Mouse (Mus musculus): ENCODE data around the gene Kat7. TPM values are rescaled to one million over a fixed set of nuclear protein-coding genes. Genes with fewer than 3 reads are reported as not detected.

The Kat7 gene
- polyA plus RNA-seq (2012; rRNA removed) = 51.1 and 51.8 TPM in 2 replicates

DNA sequence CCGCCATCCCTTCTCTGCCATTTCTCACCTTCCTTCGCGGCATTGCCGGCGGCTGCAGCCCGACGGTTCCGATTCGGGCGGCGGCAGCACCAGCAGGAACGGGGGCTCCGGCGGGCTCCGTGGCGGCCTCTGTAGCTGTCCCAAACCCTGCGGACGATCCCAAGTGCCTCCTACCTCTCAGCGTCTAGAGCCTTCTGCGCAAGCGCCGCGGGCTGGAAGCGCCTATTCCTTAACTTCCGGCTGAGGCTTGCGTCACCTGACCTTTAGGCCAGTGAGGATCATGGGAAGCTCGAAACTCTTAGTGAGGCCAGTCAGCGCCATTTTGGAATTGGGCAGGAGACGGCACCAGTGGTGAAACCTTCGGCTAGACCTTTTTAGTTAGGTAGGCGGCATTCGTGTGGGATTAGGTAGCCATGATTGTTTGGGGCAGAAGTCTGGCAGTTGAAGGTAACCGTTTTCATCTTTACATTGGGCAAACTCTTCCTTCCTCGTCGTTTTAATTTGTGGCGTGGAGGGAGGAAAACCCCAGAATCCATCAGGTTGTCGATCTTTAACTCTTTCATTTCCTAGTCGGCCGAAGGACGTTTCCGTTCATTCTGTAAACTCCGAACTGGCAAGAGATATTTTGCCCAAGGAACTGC, at the start of gene Kat7:
Gene Kat7 (minus strand): TSS at position 240 of the 641 bp plus-strand sequence.
- peaks cover 2% of the 10 kb centered on the region; the same call in 1 of the 2 replicates for H3K4me1 ChIP-seq (ENCODE audit: control insufficient read depth, insufficient read depth, low read length)
- H3K27ac ChIP-seq (ENCODE audit: insufficient read depth, low read length) = peak within 1 kb of the TSS; percentile 75
- TF ChIP-seq CTCF (IDR thresholded peaks at IDR 0.05; ENCODE audit: extremely low read depth, insufficient read depth, low read length) = no peak
- TF ChIP-seq POLR2A (IDR thresholded peaks at IDR 0.05; ENCODE audit: extremely low read depth, insufficient read depth, low read length) = peak; percentile 76; the same call in 1 of the 2 replicates
- H3K4me3 ChIP-seq (ENCODE audit: insufficient read depth, low read length) = peak within 1 kb of the TSS; percentile 62

DNA sequence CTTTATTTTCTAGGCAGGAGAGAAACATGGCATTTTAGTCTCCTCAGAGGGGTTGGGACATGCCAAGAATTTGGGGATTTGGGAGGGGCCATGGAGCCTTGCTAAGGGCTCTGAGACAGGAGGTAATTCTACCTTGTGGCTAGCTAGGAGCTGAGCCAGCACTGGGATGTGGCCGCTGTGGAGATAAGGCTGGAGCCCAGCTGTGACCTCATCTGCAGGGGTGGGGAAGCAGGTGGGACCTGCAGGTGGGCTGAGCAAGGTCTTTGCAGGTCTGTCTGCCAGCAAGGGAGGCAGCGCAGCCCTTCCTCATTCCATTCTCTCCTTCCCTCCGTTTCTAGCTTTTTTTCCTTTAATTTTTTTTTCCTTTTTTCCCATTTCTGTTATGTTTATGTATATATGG, 48.2 kb upstream of the Kat7 start:
- H3K27ac ChIP-seq (ENCODE audit: insufficient read depth, low read length) = no peak overlapping the region
- TF ChIP-seq POLR2A (IDR thresholded peaks at IDR 0.05; ENCODE audit: extremely low read depth, insufficient read depth, low read length) (no peak), CTCF (IDR thresholded peaks at IDR 0.05; ENCODE audit: extremely low read depth, insufficient read depth, low read length) (no peak)
- H3K4me3 ChIP-seq (ENCODE audit: insufficient read depth, low read length) = no peak overlapping the region
- peaks cover 2% of the 10 kb centered on the region for H3K4me1 ChIP-seq (ENCODE audit: control insufficient read depth, insufficient read depth, low read length)

DNA sequence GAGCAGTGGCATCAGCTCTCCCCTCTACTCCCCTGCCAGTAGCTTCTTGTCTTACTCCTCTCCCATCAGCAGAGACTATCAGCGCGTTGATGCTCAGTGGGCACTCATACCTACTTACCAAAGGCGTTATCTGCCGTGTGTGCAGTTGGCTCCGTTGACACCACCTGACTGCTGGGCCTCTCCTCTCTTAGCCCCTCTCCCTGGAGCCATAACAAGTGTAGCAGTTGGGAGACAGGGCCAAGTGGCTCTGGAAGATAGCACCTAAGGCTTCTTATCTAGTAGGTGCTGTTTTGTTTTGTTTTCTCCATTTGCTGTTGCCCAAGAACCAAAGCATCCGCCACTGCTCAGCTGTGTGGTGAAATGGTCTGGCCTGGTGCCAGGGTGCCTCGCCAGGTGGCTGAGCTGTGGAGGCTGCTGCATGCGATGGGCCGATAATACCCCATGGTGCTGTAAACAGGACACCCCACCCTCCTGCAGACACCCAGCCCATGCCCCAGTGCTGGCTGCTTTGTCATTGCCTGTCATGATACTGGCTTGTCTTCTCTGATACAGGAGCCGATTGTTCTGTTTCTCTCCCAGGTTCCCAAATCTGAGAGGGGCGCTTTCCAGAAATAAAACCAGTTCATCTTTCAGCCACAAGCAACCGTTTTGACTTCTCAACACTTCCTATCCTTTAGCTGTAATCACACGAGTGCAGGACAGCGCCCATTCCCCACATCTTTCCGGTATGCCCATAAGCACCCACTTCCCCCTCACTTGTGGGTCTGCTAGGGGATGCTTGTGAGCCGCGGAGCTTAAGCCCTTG, 46.6 kb upstream of the Kat7 start:
- Histone ChIP-seq H3K4me1 (ENCODE audit: control insufficient read depth, insufficient read depth, low read length) (peaks cover 2% of the 10 kb centered on the region), H3K4me3 (ENCODE audit: insufficient read depth, low read length) (no peak overlapping the region), H3K27ac (ENCODE audit: insufficient read depth, low read length) (no peak overlapping the region)
- TF ChIP-seq POLR2A (IDR thresholded peaks at IDR 0.05; ENCODE audit: extremely low read depth, insufficient read depth, low read length) = no peak
- no peak for TF ChIP-seq CTCF (IDR thresholded peaks at IDR 0.05; ENCODE audit: extremely low read depth, insufficient read depth, low read length)

DNA sequence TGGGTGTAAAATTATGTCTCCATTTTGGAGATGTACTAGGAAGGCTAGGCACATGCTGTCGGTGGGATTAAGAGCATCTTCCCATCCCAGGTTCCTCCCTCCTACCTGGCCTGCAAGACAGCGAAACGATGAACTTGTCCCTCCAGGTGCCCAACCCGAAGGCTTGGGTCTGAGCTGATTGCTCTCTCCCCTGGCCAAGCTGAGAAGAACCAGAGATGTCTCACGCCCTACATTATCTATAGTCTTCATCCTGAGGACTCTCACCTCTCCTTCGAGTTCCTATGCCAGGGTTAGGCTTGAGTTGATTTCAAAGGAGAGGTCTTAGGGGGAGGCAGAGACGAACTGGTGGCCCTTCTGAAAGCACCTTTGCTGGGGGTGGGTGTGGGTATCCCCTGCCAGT, 46.0 kb upstream of the Kat7 start:
- H3K4me3 ChIP-seq (ENCODE audit: insufficient read depth, low read length) = no peak overlapping the region
- no peak for TF ChIP-seq POLR2A (IDR thresholded peaks at IDR 0.05; ENCODE audit: extremely low read depth, insufficient read depth, low read length)
- TF ChIP-seq CTCF (IDR thresholded peaks at IDR 0.05; ENCODE audit: extremely low read depth, insufficient read depth, low read length) = no peak
- peaks cover 2% of the 10 kb centered on the region for H3K4me1 ChIP-seq (ENCODE audit: control insufficient read depth, insufficient read depth, low read length)
- H3K27ac ChIP-seq (ENCODE audit: insufficient read depth, low read length) = no peak overlapping the region

DNA sequence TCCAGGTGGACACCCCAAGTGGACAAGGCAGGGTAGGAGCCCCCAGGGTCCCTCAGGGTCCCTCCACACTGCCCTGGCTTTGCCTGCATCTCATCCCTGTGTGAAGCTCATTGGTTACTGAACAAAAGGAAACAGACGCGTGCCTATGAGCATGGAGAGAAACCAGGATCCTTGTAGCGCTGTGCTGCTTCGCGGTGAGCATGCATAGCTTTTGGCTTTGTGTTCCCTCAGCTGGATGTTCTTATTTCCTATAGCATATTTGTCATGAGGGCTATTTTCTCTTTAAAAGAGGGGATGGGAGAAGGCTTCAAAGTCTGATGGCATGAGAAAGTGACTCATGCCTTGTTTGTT, 45.6 kb upstream of the Kat7 start:
- TF ChIP-seq POLR2A (IDR thresholded peaks at IDR 0.05; ENCODE audit: extremely low read depth, insufficient read depth, low read length) (no peak), CTCF (IDR thresholded peaks at IDR 0.05; ENCODE audit: extremely low read depth, insufficient read depth, low read length) (no peak)
- no peak overlapping the region for H3K4me3 ChIP-seq (ENCODE audit: insufficient read depth, low read length)
- peaks cover 2% of the 10 kb centered on the region for H3K4me1 ChIP-seq (ENCODE audit: control insufficient read depth, insufficient read depth, low read length)
- no peak overlapping the region for H3K27ac ChIP-seq (ENCODE audit: insufficient read depth, low read length)

GRCm38 (mm10) chr11:95354945-95355660, 45.1 kb upstream of the Kat7 start:
- Histone ChIP-seq H3K4me1 (ENCODE audit: control insufficient read depth, insufficient read depth, low read length) (peaks cover 4% of the 10 kb centered on the region), H3K4me3 (ENCODE audit: insufficient read depth, low read length) (no peak overlapping the region), H3K27ac (ENCODE audit: insufficient read depth, low read length) (no peak overlapping the region)
- TF ChIP-seq CTCF (IDR thresholded peaks at IDR 0.05; ENCODE audit: extremely low read depth, insufficient read depth, low read length) (no peak), POLR2A (IDR thresholded peaks at IDR 0.05; ENCODE audit: extremely low read depth, insufficient read depth, low read length) (no peak)

DNA sequence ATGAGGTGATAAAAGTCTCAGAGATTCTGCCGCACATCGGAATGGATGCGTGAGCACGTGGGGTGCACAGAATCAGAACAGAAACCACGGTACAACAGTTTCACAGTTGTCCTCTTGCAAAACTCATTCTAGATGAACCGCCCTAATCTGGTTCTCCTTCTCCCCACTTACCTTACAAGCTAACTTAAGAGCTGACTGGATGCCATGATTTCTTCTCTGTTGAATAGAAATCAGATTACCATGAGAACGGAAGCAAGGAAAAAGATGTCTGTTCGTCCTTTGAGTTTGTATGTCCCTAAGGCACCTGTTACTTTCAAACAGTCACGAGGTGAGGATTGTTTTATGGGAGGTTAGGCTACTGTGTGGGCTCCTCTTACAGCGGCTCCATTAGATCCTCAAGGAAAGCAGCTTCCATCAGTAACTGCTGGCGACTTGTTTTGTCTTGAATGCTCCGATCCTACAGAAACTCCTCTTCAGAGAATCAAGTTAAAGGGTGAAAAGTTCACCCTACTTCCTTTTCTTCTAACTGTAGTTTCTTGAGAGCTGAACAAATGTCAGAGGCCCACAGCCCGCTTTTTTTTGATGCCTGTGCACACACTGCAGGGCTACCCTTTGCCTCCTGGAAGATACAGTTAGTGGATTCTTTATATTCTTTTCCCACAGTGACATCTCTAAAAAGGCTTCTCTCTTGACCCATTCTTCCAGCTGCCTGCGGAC, 44.3 kb upstream of the Kat7 start:
- Histone ChIP-seq H3K4me3 (ENCODE audit: insufficient read depth, low read length) (no peak overlapping the region), H3K4me1 (ENCODE audit: control insufficient read depth, insufficient read depth, low read length) (peaks cover 4% of the 10 kb centered on the region), H3K27ac (ENCODE audit: insufficient read depth, low read length) (no peak overlapping the region)
- TF ChIP-seq POLR2A (IDR thresholded peaks at IDR 0.05; ENCODE audit: extremely low read depth, insufficient read depth, low read length) = no peak
- TF ChIP-seq CTCF (IDR thresholded peaks at IDR 0.05; ENCODE audit: extremely low read depth, insufficient read depth, low read length) = no peak

GRCm38 (mm10) chr11:95353226-95353625, 43.2 kb upstream of the Kat7 start:
- Histone ChIP-seq H3K4me1 (ENCODE audit: control insufficient read depth, insufficient read depth, low read length) (peaks cover 4% of the 10 kb centered on the region), H3K4me3 (ENCODE audit: insufficient read depth, low read length) (no peak overlapping the region), H3K27ac (ENCODE audit: insufficient read depth, low read length) (no peak overlapping the region)
- TF ChIP-seq CTCF (IDR thresholded peaks at IDR 0.05; ENCODE audit: extremely low read depth, insufficient read depth, low read length) = no peak
- no peak for TF ChIP-seq POLR2A (IDR thresholded peaks at IDR 0.05; ENCODE audit: extremely low read depth, insufficient read depth, low read length)

DNA sequence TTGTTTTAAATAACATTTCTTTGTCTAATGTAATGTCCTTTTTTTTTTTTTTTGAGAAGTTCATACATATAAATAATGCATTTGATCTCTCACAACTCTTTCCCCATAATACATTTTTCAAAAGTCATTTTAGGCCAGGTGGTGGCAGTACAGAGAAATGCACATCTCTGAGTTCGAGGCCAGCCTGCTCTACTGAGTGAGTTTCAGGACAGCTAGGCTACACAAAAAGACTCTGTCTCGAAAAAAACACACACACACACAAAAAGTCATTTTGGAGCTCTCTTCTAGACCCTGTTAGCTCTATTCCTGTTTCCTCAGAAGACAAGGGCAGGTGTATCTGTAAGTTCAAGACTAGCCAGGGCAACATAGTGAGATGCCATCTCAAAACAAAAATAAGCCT, 42.6 kb upstream of the Kat7 start:
- TF ChIP-seq POLR2A (IDR thresholded peaks at IDR 0.05; ENCODE audit: extremely low read depth, insufficient read depth, low read length) (no peak), CTCF (IDR thresholded peaks at IDR 0.05; ENCODE audit: extremely low read depth, insufficient read depth, low read length) (no peak)
- peaks cover 4% of the 10 kb centered on the region for H3K4me1 ChIP-seq (ENCODE audit: control insufficient read depth, insufficient read depth, low read length)
- no peak overlapping the region for H3K27ac ChIP-seq (ENCODE audit: insufficient read depth, low read length)
- H3K4me3 ChIP-seq (ENCODE audit: insufficient read depth, low read length) = no peak overlapping the region
